Mouse (Mus musculus) forelimb bud, embryonic 11.5 days (tissue): ENCODE measurements around the gene Vav2.

Source experiments
- DNase-seq: peaks from one replicate; pipeline ENCODE4 v3.0.0-alpha.2; 2012; ENCODE audit warnings: low read depth, low spot score

Gene Vav2

DNA sequence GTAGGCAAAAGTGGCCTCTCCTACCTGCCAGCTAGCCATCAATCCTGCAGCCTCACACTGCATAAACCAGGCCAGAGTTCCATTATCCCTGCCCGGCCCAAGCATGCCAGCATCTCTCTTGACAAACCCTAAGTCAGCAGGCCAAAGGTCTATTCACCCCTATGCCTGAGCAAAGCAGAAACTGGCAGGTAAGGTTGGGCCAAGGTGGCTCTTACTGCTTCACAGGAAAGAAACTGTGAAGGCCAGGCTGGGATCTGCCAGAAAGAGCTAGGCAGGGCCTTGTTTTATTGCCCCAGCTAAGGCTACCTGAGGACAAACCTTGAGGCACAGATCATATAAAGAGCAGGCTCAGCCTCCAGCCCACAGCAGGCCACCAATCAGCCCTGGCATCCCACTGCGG lies 55.4 kb downstream of the Vav2 start:
- DNase-seq: no peak

DNA sequence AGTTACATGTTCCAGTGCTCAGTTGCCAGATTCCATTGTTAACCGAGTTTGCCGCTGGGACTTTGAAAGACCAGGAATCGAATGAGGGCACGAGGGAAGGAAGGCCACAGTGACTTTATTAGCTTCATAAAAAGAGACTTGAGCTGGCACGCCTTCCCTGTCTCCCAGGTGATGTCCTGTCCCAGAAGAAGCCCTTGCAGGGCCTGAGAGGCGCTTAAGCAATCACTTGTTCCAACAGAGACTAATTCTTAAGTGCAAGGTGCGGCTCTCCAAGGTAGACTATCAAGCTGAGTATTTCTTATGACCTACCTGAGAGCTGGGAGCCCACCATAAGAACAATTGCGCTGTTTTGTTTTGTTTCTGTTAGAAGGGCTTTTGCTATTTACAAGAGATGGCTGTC lies 57.9 kb downstream of the Vav2 start:
- no peak for DNase-seq

DNA sequence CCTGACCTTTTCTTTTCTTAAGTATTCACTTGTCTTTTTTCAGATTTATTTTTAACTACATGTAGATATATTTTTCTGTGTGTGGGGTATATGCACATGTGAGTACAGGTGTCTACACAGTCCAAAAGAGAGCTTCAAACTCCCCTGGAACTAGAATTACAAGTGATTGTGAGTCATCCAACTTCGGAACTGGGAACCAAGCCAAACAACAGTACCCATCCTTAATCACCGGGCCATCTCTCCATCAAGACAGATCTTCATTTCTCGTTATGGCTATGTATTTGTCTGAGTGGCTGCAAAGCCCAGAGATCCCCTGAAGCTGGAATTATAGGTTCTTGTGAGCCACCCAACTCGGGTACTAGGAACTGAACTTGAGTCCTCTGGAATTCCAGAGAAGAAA lies 61.5 kb downstream of the Vav2 start:
- no peak for DNase-seq

DNA sequence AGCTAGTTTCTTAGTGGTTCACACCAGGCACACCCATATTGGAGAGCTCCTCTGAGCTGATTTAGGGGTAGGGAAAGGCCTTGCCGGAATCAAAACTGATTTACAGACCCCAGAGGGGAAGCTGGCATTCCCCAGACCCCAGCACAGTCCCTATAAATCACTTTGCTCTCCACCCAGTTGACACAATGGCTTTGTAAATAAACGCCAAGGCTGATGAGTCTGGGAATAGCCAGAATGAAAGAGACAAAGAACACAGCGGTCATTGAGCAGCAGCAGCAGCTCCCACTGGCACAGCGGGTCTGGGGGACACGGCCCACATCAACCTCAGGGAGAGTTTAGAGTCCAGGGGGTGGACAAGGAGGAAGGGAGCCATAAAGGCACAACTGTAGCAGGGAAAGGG lies 65.0 kb downstream of the Vav2 start:
- no peak for DNase-seq

DNA sequence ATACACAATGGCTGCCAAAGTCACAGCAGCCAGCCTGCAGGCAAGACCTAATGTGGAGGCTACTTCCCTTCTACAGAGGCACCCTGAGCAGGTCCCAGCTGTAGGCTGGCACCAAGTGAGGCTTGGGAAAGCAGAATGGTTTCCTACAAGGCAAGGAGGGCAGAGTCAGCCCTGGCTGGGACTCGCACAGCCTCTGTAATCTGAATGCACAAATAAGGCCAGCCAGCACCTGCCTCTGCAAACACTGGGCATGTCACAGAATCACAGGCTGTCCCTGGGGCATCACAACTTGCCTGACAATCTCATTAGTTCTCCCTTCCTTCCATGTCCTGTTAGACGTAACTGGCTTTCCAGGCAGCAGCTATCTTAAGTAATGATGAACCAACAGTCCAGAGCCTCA lies 68.4 kb downstream of the Vav2 start:
- DNase-seq: no peak

DNA sequence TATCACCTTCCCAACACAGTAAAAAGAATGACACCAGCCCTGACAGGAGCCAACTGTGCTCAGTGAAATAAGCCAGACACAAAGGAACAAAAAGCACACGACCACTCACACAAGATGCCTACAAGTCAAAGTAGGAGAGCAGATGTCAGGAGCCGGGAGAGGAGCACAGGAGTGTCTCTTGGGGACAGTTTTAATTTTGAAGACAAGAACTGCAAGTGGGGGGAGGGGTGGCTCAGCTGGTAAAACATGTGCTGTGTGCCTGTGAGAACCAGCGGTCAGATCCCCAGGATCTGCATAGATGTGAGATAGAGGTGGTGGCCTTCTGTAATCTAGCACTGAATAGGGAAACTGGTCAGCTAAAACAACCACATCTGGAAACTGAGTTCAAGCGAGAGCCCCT lies 71.1 kb downstream of the Vav2 start:
- DNase-seq: no peak

DNA sequence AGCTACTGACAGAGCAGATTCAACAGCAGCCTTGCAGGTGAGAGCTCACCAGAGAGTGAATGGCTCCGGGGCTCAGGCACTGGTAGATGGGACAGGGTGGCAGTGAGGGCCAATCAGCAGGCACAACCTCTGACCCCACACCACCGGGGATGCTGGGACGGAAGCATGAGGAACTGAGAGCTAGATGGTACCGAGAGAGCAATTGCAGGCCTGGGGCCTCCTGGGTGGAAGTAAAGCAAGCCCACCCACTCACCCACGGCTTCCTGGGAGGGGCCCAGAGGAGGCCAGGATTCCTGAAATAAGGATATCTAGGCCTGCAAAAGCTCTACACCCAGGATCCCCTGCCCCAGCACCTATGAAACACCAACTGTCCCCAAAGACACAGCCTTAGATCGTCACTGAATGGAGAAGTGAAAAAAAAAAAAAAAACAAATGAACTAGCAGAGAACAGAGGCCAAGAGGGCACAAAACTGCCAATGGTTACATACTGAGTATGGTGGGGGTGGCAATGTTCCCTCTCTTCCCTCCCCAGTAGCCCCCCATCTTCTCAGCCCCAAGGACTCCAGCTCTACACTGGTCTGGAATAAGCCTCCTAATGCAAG lies 72.1 kb downstream of the Vav2 start:
- DNase-seq: no peak

DNA sequence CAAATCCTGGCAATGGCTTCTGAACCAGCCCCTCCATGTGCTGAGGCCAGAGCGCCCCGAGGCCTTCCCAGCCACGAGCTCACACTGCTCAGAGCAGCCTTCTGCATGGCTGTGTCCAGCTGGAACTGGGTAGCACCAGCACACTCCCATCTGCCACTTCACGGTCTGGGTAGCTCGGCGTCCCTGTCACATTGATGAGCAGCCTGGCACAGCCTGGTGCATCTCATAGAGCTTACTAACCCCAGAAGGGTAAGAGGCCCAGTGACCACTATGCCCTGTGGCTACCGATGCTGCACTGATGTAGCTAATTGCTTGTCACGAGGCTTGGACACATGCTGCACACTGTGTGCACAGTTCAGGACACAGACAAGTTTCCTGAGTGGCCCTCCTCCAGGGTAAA lies 74.1 kb downstream of the Vav2 start:
- no peak for DNase-seq

DNA sequence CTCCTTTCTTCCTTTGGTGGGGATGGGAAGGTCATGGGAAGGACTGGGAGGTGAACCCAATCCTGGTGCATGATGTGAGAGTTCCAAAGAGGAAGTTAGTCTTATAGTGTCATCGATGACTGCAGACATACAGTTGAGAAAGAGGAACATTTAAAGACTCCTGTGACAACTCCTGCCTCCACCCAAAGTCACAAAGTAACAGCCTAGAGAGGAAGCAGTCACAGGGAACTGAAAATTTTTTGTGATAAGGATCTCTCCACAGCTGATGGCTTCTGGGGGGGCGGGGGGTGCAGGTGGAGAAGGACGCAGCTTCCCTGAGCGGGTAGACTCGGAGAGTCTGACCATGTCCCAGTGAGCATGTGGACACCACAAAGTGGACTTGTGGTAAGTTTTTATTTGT lies 76.5 kb downstream of the Vav2 start:
- DNase-seq: no peak

DNA sequence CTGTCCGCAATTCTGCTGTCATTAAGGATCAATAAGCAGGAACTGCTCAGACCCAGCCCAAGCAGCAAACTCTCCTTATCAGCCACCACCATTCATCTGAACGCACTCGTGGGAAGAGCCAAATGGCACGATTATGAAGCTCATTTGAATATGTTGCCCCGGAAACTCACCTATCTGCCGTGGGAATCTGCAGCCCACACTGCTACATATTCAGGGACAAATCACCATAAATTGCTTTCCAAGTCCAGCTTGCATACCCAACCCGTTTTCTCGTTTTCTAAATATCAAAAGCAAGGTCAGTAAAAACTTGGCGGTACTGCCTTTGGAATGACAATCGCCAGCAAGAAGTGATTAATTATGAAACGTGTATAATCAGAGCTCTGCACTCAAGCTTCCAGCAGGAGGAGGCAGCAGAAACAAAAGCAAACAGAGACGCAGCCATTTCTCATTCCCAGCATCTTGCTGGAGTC lies 82.8 kb downstream of the Vav2 start:
- no peak for DNase-seq

DNA sequence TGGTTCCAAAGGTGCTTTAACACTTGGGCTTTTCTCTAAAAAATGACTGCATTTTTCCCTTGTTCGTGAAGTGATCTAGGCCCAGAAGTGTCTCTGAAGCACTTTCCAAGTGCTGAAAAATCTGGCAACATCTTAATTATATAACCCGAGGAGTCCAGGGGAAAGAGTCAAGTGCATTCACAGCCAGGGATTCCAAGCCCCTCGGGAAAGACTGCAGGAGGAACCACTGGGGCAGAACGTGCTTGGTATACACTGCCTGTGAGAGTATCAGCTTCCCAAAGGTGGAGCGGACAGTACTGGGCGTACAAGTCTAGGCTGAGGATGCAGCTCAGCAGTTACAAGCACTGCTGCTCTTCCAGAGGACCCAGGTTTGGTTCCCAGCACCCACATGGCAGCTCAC lies 86.2 kb downstream of the Vav2 start:
- DNase-seq: no peak

DNA sequence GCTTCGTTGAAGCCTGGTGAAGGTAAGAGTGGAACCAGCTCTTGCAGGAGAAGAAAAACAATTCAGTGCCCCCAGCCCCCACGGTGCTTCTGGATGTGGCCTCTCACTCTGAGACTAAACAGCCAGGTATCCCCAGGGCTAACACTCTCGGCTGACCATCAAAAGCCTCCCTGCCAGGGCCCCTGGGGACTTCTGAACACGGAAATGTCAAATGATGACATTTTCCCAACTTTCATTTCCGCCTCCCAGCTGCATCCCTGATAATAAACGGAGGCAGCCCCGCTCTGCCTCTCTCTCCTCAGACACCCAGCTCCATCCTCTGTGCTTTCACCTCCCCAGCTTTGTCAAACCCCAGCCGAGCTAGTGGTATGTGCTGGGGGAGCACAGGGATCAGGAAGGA lies 87.8 kb downstream of the Vav2 start:
- DNase-seq: no peak

DNA sequence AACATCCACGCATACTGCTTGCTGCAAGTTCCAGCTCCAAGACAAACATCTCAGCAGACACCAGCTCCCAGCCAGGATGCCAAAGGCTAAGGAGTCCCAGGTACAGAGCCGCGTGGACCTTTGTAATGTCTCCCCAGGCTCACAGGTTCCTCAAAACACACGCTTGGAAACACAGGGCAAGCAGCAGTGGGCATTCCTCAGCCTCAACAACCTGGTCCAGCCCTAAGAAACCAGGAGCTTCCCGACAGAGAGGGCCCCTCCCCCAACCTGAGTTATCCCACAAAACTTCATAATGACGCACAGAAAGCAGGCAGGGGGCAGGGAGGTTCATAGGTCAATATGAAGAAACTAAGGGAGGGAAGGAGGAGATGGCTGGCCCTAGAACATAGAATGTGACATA lies 89.6 kb downstream of the Vav2 start:
- no peak for DNase-seq

DNA sequence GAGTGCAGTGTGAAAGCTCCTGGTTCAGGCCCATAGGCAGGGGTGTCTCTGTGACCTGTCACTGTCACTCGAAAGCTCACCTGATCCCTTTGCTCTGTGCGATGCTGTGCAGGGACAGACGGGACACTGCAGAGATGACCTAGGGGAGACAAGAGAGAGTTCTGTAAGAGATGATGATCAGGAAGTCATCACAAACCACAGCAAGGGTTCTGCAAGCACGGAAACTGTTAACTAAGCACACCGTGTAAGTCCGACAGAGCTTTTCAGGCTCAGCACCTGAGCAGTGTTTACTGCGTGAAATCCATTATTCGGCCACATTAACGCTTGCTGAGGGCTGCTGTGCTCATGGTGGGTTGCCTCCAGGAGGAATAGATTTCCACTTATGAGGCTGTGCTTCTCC lies 90.2 kb downstream of the Vav2 start:
- no peak for DNase-seq

DNA sequence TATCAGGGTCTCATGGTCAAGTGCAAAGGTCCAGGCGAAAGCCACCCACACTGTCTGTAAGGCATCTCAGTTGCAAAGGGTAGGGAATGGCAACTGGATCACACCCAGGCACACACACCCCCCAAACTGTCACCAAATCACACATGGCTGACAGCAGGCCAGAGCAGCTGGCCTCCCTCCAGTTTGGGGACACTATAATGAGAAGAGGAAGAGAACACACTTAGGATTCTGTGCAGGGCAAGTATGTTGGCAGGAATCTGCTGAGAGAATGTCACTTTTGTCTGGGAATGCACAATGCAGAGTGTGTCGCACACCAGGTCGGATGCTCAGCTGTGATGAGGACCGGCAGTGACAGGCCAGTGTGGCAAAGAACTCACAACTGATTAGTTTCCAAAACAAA lies 92.0 kb downstream of the Vav2 start:
- DNase-seq: no peak

DNA sequence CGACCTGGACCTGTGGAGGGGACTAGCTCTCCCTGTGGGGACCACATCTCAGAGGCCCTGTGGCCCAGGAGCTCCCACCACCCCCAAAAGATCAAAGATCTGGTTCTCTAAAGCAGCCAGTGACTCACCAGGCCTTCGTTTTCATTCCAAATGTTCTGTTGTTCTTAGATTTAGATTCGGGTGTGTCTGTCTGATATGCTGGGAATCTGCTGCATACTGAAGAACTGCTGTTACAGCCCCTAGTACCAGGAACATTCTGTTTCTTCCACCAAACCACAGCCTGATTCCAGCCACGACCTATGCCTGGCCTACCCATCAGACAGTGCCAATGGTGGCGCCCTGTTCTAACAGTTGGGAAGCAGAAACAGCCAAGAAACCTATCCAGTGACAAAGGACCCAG lies 95.3 kb downstream of the Vav2 start:
- DNase-seq: no peak

DNA sequence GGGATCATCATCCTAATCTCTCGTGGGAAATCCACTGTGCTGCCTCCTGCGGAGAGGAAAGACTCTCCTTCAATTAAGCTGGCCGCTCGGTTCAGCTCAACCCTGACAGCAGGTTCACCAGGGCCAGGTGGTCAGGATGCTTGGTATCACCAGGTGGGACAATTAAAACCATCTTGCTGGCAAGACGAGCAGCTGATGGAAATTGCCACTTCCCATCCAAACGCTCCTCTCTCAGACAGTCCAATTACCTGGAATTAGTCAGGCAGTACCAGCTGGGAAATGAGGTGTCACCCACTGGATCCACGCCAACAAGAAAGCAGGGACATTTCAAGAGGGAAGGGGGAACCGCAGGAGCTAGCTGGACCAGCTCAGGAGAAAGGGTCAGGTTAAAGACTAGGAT lies 96.4 kb downstream of the Vav2 start:
- no peak for DNase-seq

DNA sequence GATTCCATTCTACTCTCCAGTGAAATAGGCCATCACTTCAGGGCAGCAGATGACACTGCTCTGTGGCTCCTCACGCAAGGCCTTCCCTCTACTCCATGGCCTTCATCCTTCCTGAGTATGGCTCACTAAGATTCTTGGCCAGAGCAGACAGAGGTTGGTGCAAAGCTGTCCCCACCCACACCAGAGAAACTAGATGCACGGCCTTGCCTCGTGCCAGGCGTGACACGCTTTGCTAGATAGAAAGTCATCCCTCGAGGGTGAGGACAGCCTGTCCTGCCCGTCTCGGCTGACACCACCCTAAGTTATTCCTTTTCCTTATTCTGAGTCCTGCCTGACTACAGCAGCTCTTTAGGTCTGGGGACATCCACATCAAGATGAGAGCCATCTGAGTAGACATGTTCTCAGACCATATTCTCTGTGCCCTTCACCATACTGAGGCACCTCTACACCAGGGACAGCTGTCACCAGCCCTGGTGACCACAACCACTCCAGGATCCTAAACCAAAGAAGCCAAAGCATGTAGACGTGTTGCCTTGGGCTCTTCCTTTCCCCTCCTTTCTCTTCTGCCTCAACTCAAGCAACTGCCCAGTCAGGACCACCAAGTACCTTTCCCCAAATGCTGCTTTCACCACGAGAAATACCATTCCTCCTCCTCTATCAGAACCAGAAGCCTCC lies 97.3 kb downstream of the Vav2 start:
- DNase-seq: no peak

DNA sequence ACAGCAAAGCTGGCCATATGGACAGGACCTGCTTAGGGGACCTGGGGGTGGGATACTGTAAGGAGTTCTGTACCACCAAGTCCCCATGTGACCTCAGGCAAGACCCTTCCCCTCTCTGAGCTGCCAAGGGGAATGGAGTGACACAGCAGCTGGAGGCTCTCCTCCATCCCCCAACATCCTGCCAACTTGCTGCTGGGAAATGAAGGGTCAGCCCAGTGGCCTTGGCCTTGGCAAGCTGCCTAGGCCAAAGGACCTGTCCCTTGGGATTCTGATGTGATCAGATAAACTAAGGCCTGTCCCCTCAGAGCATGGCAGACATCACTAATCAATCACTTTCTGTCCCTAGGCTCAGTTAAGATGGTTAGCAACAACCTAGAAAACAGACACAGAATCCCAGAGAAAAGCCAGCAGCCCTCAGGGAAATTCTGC lies 98.2 kb downstream of the Vav2 start:
- no peak for DNase-seq

DNA sequence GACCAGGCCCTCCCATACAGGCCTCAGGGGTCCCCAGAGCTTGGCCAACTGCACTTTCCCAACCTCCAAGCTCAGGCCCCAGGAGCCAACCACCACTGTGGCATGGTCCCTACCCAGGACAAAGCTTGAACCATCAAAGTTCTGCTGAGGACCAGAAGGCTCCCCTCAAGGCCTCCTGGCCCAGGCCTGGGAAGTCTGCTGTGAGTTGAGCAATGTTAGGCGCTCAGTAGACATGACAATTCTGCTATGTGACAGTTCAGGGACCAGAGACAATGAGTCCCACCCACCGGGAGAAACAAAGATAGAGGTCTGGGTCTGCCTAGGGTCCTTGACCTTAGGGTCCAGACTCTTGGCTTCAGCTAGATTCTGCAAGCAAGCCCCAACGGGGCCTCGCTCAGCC lies 98.9 kb downstream of the Vav2 start:
- DNase-seq: no peak

DNA sequence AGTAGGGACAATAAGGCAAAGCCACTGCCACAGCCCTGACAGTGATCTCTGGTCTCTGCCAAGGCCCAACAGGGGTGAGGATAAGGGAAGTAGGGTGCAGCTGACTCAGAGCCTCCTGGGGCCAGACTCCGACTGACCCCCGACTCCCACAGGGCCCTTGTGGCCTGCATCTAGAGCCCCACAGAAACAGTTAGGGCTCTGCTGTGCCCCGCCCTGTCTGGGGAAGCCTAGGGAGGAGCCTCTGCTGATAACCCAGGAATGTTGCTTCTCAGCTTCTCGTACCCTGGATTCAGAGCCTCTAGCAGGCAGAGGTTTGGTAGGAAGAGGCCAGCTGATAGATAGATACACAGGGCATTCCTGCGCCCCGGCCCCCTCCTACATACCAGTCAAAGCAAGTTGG lies 99.8 kb downstream of the Vav2 start:
- DNase-seq: no peak

DNA sequence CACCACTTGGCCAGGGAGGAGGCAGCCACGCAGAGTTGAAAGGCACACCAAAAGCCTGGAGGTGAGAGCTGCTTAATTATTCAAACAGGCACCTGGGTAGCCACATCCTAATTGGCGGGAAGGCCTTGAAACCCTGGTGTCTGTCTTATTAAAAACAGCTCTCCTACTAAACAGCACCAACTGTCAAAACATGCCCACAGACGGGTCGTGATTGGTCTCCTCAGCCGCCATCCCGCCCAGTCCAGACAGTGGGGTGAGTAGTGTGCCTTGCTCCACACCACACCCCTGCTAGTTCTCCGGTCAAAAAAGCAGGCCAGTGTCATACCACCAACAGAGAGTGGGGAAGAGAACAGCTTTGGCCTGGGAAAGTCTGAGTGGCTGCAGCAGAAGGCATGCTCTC lies 100.5 kb downstream of the Vav2 start:
- peak; percentile 21 for DNase-seq

DNA sequence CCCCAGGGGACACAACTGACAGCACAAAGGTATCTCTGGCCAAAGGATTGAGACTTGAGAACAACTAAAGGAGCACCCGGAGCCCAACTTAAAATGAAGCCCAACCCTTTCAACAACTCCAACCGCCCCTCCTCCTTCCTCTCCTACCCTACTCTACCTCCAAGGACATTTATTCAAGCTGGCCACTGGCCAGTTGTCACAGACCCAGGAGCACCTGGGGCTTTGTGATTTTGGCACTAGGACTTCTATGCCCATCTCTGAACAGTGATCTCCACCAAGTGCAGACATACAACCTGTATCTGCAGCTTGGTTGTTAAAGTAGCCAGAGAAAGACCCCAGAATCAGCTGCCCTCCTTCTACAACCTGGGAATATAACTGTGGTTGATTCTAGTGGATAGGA lies 102.1 kb downstream of the Vav2 start:
- DNase-seq: no peak

DNA sequence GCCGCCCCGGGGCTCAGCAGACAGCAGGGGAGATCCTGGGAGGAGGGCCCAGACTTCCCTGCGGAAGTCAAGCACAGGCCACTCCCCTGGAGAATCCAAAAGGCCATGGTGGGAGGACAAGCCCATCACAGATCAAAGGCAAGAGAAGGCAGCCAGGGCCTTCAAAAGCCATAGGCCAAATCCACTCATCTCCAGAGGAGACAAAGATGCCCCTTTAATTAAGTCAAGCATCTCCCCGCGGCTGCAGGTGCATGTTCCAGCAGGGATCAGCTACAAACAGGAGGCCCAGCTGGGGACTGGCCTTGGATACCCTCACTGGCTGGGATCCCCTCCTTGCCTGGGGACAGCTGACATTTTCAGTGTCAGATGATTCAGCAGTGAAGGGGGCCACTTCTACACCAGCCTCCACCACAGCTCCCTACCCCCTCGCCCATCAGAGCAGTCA lies 105.4 kb downstream of the Vav2 start:
- DNase-seq: no peak
